Mouse (Mus musculus) lung, postnatal 0 days (tissue): ENCODE data around the gene Atp2b2. TPM values are rescaled to one million over a fixed set of nuclear protein-coding genes. Genes with fewer than 3 reads are reported as not detected.

Experiments
- ATAC-seq: fragments of 200-750 bp; cut with Nextera tagmentation; 2 replicates; pipeline ENCODE4 v1.8.0; 2017; ENCODE audit warnings: moderate library complexity
- DNase-seq: peaks from one replicate; pipeline ENCODE4 v3.0.0-alpha.2; 2016; ENCODE audit warnings: low spot score
- H3K27ac ChIP-seq: fragments of 300-500 bp; sonication (generic); 2 replicates; pipeline ENCODE4 v1.5.1; 2014; ENCODE audit warnings: antibody characterized with exemption, mild to moderate bottlenecking, low read length, mixed read lengths
- H3K27me3 ChIP-seq: fragments of 300-500 bp; sonication (generic); replicated peaks from 2 replicates; pipeline ENCODE4 v1.6.1; 2014; ENCODE audit warnings: low read length, mixed read lengths; ENCODE audit not compliant: insufficient read depth
- H3K36me3 ChIP-seq: fragments of 300-500 bp; sonication (generic); 2 replicates; pipeline ENCODE4 v1.6.1; 2014; ENCODE audit warnings: low read length, mixed read lengths; ENCODE audit not compliant: insufficient read depth
- H3K4me1 ChIP-seq: fragments of 300-500 bp; sonication (generic); 2 replicates; pipeline ENCODE4 v1.6.1; 2014; ENCODE audit warnings: antibody characterized with exemption, low read depth, low read length, mixed read lengths; ENCODE audit not compliant: insufficient read depth
- H3K4me2 ChIP-seq: fragments of 300-500 bp; sonication (generic); replicated peaks from 2 replicates; pipeline ENCODE4 v1.6.1; 2014; ENCODE audit warnings: low read depth, mild to moderate bottlenecking, low read length, moderate library complexity, mixed read lengths
- H3K4me3 ChIP-seq: fragments of 300-500 bp; sonication (generic); 2 replicates; pipeline ENCODE4 v1.5.1; 2014; ENCODE audit warnings: low read depth, low read length
- H3K9ac ChIP-seq: fragments of 300-500 bp; sonication (generic); replicated peaks from 2 replicates; pipeline ENCODE4 v1.6.1; 2014; ENCODE audit warnings: low read depth, mild to moderate bottlenecking
- H3K9me3 ChIP-seq: fragments of 300-500 bp; sonication (generic); 2 replicates; pipeline ENCODE4 v1.6.1; 2016; ENCODE audit warnings: low read length, mixed read lengths
- CTCF ChIP-seq: IDR thresholded peaks from 2 replicates; pipeline ENCODE4 v1.5.1; 2016; ENCODE audit warnings: antibody characterized with exemption, mild to moderate bottlenecking
- EP300 ChIP-seq: IDR thresholded peaks from 2 replicates; pipeline ENCODE4 v1.6.1; 2016; ENCODE audit warnings: antibody characterized with exemption, mild to moderate bottlenecking, control low read depth
- WGBS: fragments of 180-500 bp; shearing (Covaris S2); extraction: QIAGEN DNeasy Blood & Tissue Kit; methylation state at CpG from one replicate; pipeline ENCODE4 v1.1.7; 2014; 5-methylcytosine and 5-hydroxymethylcytosine counted together
- polyA plus RNA-seq: library from polyadenylated mRNA; unstranded; fragments of >200 nt; fragmentation: Nextera tagmentation; extraction: Ambion mirVana; gene quantifications from 2 replicates; pipeline ENCODE4 v1.2.1, GENCODE M21; 2015

Atp2b2 gene
- polyA plus RNA-seq, 1 experiment from 2014 or later, result 0.63 TPM

GRCm38 (mm10) chr6:113768804-113769203 is 273.6 kb downstream of the Atp2b2 start:
- no peak for ATAC-seq
- Histone ChIP-seq H3K27ac (no peak overlapping the region), H3K9ac (no peak overlapping the region), H3K36me3 (no peaks in the 10 kb centered on the region), H3K4me2 (no peak overlapping the region), H3K4me1 (no peaks in the 10 kb centered on the region), H3K9me3 (no peaks in the 10 kb centered on the region), H3K4me3 (no peak overlapping the region), H3K27me3 (no peaks in the 10 kb centered on the region; the same call in 1 of the 2 replicates)
- TF ChIP-seq EP300 (no peak), CTCF (no peak)
- 38% methylated on average over 11 of the region's 11 CpGs for WGBS
- DNase-seq, result no peak

DNA sequence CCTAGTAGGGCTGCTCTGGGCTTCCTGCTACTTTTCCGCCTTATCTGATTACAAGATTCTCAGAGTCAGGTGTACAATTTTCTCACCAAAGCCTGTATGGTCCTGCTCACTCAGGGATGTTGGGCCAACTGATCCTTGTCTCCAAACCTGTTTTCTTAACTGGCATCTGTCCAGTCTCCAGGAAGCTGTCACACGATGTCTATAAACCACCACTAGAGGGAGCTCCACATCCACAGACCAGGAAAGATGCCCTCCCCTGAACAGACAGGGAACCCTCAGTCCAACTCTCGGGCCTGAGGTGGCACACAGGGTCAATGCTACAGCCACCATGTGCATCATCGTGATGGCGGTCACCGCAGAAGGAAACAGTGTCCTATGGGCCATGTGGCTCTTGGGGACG is 280.8 kb downstream of the Atp2b2 start:
- Histone ChIP-seq H3K27ac (no peak overlapping the region), H3K4me1 (no peaks in the 10 kb centered on the region), H3K4me2 (no peak overlapping the region), H3K4me3 (no peak overlapping the region), H3K9ac (no peak overlapping the region), H3K9me3 (no peaks in the 10 kb centered on the region), H3K36me3 (no peaks in the 10 kb centered on the region), H3K27me3 (no peaks in the 10 kb centered on the region; the same call in 1 of the 2 replicates)
- ATAC-seq (peak; percentile 43; the same call in 1 of the 2 replicates), DNase-seq (peak; percentile 87)
- 22% methylated on average over 7 of the region's 7 CpGs for WGBS
- peak; percentile 95 for TF ChIP-seq CTCF
- no peak for TF ChIP-seq EP300

DNA sequence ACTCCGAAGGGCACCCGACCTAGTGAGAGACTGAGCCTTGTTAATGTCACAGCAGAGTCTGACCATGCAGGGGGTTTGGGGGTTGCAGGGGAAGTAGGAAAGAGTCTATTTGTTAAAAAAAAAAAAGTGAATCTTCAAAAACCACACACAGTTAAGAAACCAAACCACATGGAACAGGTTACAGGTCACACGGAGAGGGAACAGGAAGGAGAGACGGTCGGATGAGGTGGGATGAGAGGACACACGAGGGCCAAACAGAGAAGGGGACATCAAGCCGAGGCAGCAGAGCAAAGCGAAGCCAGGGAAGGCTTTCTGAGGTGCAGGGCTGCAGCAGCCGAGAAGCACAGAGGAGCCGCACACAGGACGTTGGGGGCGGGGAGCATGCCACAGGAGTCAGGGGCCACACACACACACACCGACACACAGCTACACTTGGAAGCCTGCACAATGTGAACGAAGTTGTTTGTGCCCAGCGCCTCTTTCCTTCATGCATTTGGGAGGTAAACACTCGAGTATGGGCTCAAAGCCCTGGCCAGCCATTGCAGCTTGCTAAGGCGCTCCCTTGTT is 293.2 kb downstream of the Atp2b2 start:
- H3K27me3 ChIP-seq, result 0 out of 2 replicates have a peak, but pooled peaks cover 5% of the 10 kb centered on the region
- H3K27ac ChIP-seq, result no peak overlapping the region
- no peak for DNase-seq
- ATAC-seq, result no peak
- WGBS, result 51% methylated on average over 17 of the region's 17 CpGs
- no peak overlapping the region for H3K4me2 ChIP-seq
- no peak overlapping the region for H3K4me3 ChIP-seq
- H3K36me3 ChIP-seq, result no peaks in the 10 kb centered on the region
- H3K9ac ChIP-seq, result no peak overlapping the region
- H3K4me1 ChIP-seq, result no peaks in the 10 kb centered on the region
- TF ChIP-seq CTCF (no peak), EP300 (no peak)
- H3K9me3 ChIP-seq, result no peaks in the 10 kb centered on the region

DNA sequence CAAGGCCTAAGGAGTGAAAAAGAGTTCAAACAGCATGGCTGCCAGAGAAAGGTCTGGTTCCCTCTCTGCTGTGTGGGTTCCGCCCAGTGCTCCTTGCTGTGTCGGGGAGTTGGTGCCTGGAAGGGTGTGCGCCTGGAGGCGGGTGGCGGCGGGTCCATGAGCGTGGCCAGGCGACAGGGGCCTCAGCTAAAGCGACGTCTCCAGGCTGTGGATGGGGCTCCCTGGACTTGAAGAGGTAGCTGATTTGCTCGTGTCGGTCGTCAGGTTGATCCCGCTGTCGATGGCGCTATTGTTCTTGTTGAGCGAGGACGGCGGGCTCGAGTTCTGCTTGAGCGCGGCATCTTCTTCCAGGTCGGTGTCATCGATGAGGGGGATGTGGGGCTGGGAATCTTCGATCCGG is 294.1 kb downstream of the Atp2b2 start:
- ATAC-seq, result no peak
- Histone ChIP-seq H3K9ac (no peak overlapping the region), H3K4me3 (no peak overlapping the region), H3K9me3 (no peaks in the 10 kb centered on the region), H3K27me3 (0 out of 2 replicates have a peak, but pooled peaks cover 5% of the 10 kb centered on the region), H3K4me1 (no peaks in the 10 kb centered on the region), H3K36me3 (no peaks in the 10 kb centered on the region), H3K4me2 (peak overlapping the region; percentile 28; the same call in 1 of the 2 replicates), H3K27ac (no peak overlapping the region)
- no peak for DNase-seq
- TF ChIP-seq CTCF (no peak), EP300 (no peak)
- WGBS, result 23% methylated on average over 26 of the region's 26 CpGs

- no peak for DNase-seq
- TF ChIP-seq CTCF, result no peak
- TF ChIP-seq EP300, result no peak
- no peak overlapping the region for H3K4me3 ChIP-seq
- no peak for ATAC-seq
- H3K4me1 ChIP-seq, result no peaks in the 10 kb centered on the region
- WGBS, result 85% methylated on average over 14 of the region's 14 CpGs
- H3K36me3 ChIP-seq, result no peaks in the 10 kb centered on the region
- no peak overlapping the region for H3K9ac ChIP-seq
- 0 out of 2 replicates have a peak, but pooled peaks cover 5% of the 10 kb centered on the region for H3K27me3 ChIP-seq
- H3K27ac ChIP-seq, result no peak overlapping the region
- no peak overlapping the region for H3K4me2 ChIP-seq
- no peaks in the 10 kb centered on the region for H3K9me3 ChIP-seq
These were observed 295.1 kb downstream of the Atp2b2 start for GRCm38 (mm10) chr6:113747284-113747683.

GRCm38 (mm10) chr6:113745117-113745516 is 297.3 kb downstream of the Atp2b2 start:
- no peak overlapping the region for H3K27ac ChIP-seq
- H3K4me2 ChIP-seq, result no peak overlapping the region
- no peaks in the 10 kb centered on the region for H3K4me1 ChIP-seq
- no peak overlapping the region for H3K4me3 ChIP-seq
- H3K27me3 ChIP-seq, result 0 out of 2 replicates have a peak, but pooled peaks cover 5% of the 10 kb centered on the region
- DNase-seq (no peak), ATAC-seq (no peak)
- H3K9me3 ChIP-seq, result no peaks in the 10 kb centered on the region
- no peak overlapping the region for H3K9ac ChIP-seq
- no peak for TF ChIP-seq CTCF
- no peaks in the 10 kb centered on the region for H3K36me3 ChIP-seq

GRCm38 (mm10) chr6:113743111-113743510 is 299.3 kb downstream of the Atp2b2 start:
- Histone ChIP-seq H3K36me3 (no peaks in the 10 kb centered on the region), H3K4me3 (no peak overlapping the region), H3K9ac (no peak overlapping the region), H3K27ac (no peak overlapping the region), H3K4me1 (no peaks in the 10 kb centered on the region; the same call in 1 of the 2 replicates), H3K9me3 (no peaks in the 10 kb centered on the region), H3K27me3 (0 out of 2 replicates have a peak, but pooled peaks cover 5% of the 10 kb centered on the region), H3K4me2 (no peak overlapping the region)
- 35% methylated on average over 1 of the region's 1 CpGs for WGBS
- DNase-seq, result no peak
- no peak for ATAC-seq
- no peak for TF ChIP-seq CTCF
- no peak for TF ChIP-seq EP300
